Mouse (Mus musculus) embryonic fibroblast, embryonic 13.5 days (primary cell): ENCODE results near the gene Hmcn1.

ENCODE experiments used
- CTCF ChIP-seq: IDR thresholded peaks from 2 replicates; pipeline ENCODE4 v1.5.1; 2011; ENCODE audit warnings: mild to moderate bottlenecking, control low read depth, low read length, moderate library complexity, borderline replicate concordance; ENCODE audit not compliant: insufficient read depth
- POLR2A ChIP-seq: IDR thresholded peaks from 2 replicates; pipeline ENCODE4 v1.6.1; 2011; ENCODE audit warnings: low read depth, mild to moderate bottlenecking, control low read depth, low read length, moderate library complexity

DNA sequence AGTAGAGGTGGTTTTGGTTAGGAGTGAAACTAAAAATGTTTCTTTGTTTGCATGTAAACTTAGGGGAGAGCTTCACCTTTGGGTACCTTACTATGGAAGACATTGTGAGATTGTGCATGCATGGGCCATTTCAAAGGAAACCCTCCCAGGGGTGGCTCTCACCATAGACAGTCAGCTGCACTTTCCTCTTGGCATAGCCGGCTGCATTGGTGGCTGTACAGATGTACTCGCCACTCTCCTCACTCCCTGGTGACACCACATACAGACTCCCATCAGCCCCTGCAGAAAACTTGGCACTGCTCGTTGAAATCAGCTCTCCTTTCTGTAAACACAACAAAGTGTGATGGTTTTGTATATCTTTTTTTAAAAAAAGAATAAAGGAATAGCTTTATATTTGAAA, 244.5 kb downstream of the Hmcn1 start:
- TF ChIP-seq POLR2A = no peak
- TF ChIP-seq CTCF = no peak
